Mouse (Mus musculus) megakaryocyte, adult 5-6 weeks (primary cell): ENCODE data around the gene Tgfbr2. TPM values are rescaled to one million over a fixed set of nuclear protein-coding genes. Genes with fewer than 3 reads are reported as not detected.

ENCODE experiments used
- ATAC-seq: 2 replicates; pipeline ENCODE4 v1.8.0; 2016; ENCODE audit warnings: mild to moderate bottlenecking, inconsistent platforms; ENCODE audit not compliant: poor library complexity, severe bottlenecking
- total RNA-seq, 2 experiments: library from RNA; stranded (forward) in 1 of 2; stranded (reverse) in 1 of 2; fragments of 153-499, 151-499 nt in 1 of 2; fragments of 221-1000, 200-1000 nt in 1 of 2; gene quantifications; 2 replicates each; pipeline versions ENCODE4 v1.2.3 to v1.2.4; 2015 to 2017

The Tgfbr2 gene
- total RNA-seq, 2 experiments from 2014 or later = 14.8 to 18.4 TPM

DNA sequence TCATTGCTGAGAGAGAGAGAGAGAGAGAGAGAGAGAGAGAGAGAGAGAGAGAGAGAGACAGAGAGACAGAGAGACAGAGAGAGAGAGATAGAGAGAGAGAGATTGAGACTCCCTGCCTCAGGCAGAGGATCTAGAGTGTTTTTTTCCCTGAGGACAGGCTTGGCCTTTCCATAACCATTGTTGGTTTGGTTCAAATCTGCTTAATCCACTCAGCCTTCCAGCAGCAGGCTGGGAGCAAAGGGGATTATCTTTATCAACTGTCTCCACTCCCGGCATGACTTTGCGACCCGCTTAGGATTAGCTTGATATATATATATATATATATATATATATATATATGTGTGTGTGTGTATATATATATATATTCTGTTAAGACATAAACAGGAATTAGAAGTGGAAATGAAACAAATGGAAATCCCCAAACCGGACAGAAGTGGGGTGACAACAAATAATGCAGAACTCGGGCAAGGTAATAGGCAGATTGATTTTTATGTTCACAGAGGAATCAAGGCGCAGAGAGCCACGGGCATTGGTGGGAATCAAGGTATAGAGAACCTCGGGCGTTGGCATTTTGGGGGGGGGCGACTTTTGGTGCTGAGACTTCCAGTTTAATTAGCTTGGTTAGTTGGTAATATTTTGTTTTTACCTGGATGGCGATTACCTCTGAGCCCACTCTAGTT is 22.5 kb upstream of the Tgfbr2 start:
- ATAC-seq = no peak

DNA sequence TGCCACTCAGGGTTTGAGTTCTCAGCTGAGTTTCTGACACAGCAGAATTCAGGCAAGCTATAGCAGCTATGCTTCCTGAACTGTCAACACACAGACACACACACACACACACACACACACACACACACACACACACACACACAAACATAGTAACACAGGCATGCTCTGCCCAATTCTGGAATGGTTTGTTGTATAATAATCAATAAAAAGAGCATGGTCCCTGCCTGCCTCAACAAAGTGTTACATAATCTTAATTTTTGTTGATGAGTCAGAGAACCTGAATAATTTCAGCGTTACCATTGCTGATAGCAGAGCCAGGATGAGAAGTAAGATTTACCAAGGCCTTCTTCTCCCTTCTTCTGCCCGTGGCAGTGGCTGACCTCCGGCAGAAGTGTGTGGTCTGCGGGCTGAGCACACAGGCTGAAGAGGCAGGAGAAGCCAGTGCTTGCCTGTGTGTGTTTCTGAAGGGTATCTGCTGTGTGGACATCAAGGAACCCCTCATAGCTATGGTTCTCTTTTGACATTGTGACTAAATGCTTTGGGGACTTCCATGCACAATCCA is 18.8 kb upstream of the Tgfbr2 start:
- ATAC-seq = peak; percentile 54

DNA sequence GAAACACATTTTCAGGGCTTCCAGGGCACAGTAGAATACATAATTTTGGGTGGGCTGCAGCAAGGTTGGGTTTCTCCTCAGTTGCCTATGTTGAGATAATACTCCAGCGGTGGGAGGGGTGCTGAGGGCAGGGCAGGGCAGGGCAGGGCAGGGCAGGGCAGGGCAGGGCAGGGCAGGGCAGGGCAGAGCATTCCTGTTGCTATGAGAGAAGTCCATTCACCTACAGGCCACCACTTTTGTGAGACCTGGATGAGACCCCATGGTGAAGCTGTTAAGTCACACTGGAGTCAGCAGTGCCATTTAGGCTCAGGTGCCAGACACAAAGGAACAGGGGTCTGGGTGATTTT is 18.3 kb upstream of the Tgfbr2 start:
- ATAC-seq = no peak

DNA sequence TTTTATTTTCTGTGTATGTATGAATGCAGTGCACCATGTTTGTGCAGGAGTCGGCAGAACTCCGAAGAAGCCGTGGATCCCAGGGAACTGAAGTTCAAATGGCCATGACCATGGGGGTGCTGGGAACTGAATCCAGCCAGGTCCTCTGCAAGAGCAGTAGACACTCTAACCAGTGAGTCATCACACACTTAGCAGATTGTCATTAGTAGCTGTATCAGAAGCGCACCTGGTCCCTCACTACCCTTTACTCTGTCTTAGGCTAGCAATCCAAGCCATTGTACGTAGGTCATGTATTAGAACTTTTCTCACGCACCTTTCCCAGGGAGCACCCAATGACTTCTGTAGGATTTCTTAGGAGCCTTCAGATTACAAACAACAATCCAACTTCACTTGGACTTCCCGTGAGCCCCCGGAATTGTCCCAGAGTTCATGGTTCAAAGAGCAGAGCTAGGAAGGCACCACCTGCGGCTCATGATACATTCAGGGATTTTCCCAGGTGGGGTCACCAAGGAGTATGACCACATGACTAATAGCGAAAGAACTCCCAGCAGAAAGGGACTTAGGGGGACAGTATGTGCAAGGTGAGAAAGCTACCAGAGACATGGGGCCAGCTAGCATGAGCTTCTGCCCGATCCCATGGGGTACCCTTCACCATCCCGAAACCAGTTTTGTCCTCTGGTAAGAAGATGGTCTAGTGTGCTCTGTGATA is 17.8 kb upstream of the Tgfbr2 start:
- no peak for ATAC-seq

DNA sequence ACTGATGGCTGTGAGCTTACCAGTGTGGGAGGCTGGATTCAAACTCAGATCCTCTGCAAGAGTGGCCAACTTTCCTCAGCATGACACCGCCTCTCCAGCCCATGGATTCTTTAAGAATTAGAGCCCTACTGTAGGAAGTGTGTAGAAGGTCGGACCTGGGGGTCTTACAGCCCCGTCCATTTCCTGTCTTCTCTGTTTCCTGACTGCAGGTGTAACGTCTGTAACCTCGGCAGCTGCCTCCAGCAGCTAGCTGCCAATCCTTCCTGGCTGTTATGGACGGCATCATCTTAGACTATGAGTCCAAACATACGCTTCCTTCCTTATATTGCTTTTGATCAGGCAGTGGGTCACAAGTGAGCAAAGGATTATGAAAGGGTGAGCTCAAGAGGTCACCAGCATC is 17.1 kb upstream of the Tgfbr2 start:
- no peak for ATAC-seq

DNA sequence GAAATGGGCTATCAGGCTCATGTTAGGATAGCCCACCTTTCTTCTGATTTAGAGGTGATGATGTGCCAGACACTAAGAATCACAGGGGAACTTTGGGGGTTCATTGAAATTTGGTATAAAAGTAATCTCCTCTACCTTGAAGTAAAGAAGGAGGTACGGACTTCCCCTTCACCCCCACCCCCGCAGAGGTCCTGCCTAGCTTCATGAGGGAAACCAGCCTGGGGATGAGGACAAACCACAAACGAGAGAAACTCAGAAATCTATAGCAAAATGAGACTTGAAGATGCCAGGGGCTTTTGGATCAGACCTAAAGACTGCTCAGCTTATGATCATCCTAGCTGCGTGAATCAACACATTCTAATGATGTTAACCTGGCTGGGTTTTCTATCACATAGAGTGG is 14.7 kb upstream of the Tgfbr2 start:
- ATAC-seq = no peak

DNA sequence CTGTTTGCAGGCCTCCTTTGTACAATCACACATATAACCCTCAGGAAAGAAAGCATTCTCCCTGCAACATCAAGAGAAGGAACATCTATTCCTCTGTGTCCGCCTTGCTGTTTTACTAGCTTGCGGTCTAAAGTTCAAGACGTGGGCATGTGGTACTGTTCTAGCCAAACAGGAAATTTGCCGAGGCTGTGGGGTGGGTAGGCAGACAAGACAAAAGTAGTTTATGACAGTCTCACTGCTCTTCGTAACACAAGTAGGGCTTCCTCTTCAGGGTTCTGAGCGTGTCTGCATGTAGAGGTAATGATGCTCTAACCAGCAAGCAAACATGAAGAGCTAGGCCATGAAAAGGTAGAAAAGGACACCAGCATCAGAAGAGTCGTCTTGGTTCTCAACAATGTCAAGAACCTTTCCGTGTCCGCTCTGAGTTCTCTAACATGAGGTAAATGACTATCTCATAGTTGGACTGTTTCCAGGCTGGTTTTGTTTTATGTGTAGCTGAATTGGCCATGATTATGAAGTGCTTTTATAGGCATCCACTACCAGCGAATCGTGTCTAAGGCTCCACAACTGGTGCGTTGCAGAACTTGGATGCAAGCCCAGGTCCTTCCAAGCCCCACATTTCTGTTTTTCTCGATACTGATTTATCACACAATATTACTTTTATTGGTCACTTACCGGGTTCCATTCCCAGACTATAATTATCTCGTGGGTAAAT is 13.9 kb upstream of the Tgfbr2 start:
- 0 out of 2 replicates have a peak, but pooled peaks have one; percentile 16 for ATAC-seq

DNA sequence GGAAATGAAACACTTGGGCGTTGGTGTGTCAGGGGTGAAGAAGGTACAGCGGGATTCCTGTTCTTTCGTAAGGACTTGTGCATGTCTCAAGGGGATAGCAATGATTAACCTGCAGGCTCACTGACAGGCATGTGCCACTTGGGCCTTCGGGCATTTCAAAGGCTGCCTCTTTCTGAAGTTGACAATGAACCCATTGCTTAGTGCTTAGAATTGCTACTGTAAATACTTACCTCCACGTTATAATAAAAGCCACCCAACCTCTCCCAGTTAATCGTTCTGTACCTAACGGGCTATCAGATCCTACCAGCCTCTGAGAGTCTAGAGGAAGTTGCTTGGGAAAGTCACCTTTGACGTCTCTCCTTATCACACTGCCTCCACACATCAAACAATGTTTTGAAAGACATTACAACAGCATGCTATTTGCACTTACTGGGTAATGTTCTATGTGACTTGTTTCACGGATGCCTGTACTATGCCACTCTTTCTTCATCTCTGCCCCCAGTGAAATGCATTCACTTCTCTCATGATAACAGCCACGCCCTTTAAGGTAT is 12.1 kb upstream of the Tgfbr2 start:
- ATAC-seq = peak; percentile 54

DNA sequence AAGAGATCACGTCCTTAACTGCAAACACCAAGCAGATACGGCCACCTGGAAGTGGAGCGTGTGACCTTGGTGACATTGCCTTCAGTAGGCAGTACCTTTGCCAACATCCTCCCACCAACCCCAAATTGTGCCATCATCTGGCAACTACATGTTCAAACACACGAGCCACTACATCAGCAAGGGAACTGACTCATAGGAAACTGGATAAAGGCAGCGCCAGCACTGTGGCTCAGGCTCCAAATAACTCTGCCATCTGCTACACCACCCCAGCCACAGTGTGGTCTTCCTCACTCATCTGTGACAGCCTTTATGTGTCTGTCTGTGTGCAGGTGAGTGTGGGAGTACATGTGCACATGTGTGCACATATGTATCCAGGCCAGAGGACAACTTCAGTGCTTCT is 9.7 kb upstream of the Tgfbr2 start:
- no peak for ATAC-seq

DNA sequence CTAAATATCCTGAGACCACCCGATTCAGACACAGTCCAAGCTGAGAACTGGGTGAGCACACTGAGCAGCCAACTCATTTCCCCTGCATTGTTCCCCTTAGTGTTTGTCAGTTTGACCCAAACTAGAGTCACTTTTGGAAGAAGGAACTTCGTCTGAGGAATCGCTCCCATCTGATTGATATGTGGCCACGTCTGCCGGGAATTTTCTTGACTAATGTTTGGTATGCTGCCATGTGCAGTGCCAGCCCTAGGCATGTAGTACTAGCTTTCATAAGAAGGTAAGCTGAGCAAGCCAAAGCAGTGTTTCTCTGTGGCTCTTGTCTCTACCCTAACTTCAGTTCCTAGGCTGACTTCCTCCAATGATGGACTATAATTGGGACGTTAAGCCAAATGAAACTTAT is 7.9 kb upstream of the Tgfbr2 start:
- no peak for ATAC-seq

DNA sequence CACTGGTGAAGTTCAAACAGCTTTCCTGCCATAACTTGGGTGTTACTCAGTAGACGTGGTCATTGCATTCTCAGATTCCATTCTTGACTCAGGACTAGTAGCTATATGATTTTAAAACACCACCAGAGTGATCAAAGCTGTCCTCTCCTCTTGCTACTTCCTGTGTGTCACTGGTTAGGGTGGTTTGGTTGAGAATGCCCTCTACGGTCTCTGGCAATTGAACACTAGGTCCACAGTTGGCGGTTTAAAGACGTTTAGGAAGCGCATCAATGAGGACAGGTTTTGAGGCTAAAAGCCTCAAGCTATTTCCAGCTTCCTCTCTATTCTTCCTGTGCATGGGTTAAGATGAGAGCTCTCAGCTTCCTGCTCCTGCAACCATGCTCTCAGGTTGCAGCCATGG is 6.4 kb upstream of the Tgfbr2 start:
- ATAC-seq = peak; percentile 28

DNA sequence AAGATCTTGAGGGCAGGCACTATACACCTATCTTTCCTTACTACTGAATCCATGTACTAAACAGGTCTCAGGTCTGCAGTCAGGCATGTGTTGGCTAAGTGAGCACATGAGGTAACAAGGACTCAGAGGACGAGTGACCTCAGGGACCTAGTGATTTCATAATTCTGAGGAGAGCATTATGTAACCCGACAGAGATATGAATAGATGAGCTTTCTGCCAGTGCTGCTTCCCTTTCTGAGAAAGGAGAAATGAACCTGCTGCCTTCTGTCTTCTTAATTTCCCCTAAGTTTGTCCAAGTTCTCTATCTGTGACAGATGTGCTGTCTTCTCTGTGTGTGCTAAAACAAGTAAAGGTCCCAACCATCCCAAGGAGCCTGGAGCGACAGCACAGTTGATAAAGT is 3.0 kb upstream of the Tgfbr2 start:
- ATAC-seq = peak; percentile 62

DNA sequence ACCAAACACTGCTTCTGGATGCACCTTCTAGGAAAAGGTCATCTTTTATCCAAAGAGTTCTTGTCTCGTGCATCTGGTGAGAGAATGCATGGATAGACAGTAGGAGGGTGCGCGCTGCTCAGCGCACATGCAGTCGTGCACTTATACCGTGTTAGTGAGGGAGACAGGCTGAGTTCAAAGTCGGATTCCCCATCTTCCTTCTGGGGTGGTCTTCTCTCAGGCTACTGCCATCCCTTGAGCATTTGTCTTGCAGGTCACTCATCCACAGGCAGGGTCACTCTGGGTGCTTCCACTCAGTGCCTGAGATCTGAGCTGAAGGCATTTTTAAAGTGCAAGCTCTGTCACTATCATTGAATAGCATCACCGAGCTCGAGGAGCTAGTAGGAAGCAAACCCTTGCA is 1.9 kb upstream of the Tgfbr2 start:
- no peak for ATAC-seq

DNA sequence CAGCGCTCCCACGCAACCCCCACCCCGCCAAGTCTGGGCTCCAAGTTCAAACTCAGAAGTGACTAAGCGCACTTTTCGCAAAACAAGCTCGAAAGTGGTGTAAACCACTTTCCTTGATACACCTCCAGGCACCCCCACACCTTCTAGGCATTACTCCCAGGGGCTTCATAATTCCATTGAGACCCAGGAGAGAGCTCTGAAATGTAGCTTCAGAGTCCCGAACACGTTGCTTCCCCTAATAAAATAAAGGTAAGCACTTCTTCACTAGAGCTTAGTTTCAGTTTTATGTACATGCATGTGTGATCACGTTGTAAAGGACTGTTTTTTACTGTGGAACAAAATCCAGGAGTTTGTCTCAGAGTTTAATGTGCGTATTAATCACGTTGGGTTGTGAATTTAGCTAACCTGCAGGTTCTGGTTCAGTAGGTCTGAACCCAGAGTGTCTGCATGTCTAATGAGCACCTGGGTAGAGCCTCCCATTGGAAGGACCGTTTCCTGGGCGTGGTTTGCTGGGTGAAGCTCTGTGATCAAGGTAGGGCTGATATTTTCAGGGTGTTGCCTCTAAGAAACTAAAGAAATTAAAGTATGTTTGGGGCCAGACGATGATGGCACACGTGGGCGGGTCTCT is 442 bp upstream of the Tgfbr2 start:
- ATAC-seq = no peak

DNA sequence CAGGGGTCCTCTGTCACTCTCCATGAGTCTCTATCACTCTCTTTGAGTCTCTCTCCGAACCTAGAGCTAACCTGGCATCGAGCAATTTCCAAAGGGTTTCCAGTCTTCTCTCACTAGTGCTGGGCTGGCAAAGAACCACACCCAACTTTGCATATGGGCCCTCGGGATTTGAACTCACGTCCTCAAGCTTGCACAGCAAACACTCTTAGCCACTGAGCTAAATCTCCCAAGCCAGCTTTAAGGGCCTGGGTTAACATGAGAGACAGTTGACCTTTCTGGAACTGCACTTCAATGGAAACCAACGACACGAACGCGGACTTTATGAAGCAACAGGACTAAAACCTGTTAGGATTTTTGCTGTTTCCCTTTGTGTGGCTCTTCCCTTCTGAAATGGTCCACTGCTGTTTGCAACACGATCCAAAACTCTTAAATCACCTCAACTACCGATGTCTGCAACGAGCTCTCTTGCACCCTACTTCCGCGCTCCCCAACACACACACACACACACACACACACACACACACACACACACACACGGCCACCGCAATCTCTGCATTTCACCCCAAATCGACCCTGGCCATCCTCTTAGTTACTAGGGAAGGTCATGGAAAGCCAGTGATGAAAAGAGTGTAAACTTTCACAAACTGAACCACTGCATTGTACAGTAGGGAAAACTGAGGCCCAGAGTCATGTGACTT is 1.5 kb downstream of the Tgfbr2 start:
- ATAC-seq = no peak

DNA sequence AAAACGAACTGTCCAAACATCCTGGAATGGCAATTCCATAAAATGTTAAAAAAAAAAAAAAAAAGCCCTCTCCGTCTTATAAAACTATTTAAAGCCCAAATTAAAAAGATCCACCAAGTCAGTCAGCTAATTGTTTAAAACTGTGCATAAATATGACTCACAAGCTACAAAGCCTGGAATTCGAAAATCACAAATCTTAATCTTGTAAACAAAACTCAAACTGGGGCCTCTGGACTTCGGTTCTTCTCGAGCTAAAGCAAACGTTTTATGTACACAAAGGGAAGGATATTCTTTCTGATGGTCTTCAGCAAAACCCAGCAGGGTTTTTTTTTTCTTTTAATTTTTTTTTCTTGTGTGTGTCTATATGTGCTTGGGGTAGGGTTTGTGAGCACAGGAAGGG is 2.1 kb downstream of the Tgfbr2 start:
- no peak for ATAC-seq

DNA sequence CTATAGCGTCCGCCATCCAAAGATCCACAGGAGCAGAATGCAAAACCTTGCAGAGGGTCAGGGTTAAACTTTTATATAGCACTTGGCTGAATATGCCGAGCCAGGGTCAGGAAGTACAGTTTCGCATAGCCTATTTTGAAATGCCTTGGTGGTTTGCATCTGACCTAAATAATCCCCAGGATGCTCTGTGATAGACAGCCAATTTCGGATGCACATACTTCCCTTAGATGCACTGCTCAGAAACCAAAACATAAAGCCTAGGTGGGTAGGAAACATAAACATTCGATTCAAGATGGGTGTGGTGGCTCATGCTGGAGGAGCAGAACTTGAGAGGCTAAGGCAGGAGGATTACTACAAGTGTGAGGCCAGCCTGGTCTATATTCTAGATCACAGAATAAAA is 6.1 kb downstream of the Tgfbr2 start:
- ATAC-seq = peak; percentile 50

DNA sequence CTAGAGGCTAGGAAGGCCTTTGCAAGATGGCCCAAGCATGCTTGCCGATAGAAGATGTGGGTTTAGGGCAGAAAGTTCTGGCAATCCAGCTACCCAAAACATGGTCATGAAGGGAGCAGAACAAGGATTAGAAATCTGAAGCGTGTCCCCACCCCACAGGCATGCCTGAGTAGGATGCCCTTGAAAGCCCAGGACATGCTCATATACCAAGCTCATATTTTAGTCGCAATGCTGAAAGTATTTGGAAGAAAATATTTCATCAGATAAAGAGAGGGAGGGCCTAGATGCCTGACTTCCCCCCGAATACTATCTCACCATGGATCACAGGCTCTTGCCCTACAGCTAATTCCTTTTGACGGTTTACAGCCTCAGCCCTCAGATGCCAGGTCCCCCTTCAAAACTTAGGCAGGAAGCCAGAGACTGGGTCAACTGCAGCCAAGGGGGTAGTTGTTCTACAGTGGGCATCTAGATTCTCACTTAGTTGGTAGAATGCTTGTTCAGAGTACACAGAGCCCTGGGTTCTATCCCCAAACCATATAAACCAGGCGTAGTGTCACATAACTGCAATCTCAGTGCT is 7.8 kb downstream of the Tgfbr2 start:
- no peak for ATAC-seq

DNA sequence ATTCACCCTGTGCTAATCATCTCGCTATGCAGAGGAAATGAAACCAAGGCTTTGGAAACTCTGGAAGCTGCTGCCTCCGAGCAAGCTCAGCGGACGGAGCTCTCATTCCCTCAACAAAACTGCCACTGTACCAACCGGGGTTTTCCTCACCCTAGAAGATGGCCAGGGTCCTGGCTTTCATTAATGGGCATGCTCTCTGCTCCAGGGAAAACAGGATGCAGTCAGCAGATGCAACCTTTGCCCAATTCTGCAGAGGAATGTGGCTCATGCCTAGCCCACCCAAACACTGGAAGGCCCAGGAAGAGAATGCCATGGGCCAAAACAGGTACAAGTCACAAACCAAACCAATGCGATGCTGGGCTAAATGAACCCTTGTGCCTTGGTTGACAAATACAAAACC is 8.8 kb downstream of the Tgfbr2 start:
- ATAC-seq = peak; percentile 46; the same call in 1 of the 2 replicates

DNA sequence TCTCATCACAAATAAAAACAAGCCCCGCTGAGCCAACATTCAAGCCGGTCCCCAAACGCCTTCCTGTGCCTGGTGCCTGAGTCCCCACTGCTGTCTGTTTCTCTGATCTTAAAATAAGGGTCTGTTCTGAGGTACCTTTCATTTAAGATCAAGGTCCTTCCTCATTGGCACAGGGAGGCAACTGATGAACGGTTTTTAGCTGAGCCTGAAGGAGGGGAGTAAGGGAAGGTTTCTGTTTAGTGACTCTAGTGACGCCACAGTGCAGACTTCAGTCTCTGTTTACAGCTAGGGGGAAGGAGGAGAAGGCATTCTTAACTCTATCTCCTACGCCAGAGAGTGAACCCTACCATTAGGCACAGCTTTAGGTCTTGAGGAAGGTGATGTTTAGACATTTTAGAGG is 11.3 kb downstream of the Tgfbr2 start:
- ATAC-seq = peak; percentile 27
